Mouse (Mus musculus) layer of hippocampus, adult 2 months (tissue): ENCODE data around the gene Ildr2. TPM values are rescaled to one million over a fixed set of nuclear protein-coding genes. Genes with fewer than 3 reads are reported as not detected.

ENCODE experiments used
- DNase-seq, 2 experiments: peaks; one replicate each; pipeline ENCODE4 v3.0.0; 2022; ENCODE audit warnings: low spot score in 2 of 2
- H3K27ac ChIP-seq: fragments of 200-600 bp; 2 replicates; pipeline ENCODE4 v1.8.1; 2022
- H3K4me3 ChIP-seq: fragments of 200-600 bp; 2 replicates; pipeline ENCODE4 v1.8.1; 2022; ENCODE audit warnings: mild to moderate bottlenecking
- CTCF ChIP-seq: fragments of 200-600 bp; conservative IDR thresholded peaks from 2 replicates; pipeline ENCODE4 v1.8.1; 2022; ENCODE audit warnings: antibody characterized with exemption, mild to moderate bottlenecking, moderate library complexity
- total RNA-seq, 2 experiments: library from RNA; stranded (reverse); gene quantifications; 2 replicates each; pipeline ENCODE4 v1.2.3; 2021

The Ildr2 gene
- total RNA-seq, 2 experiments from 2014 or later, result 71.5 to 73.6 TPM

DNA sequence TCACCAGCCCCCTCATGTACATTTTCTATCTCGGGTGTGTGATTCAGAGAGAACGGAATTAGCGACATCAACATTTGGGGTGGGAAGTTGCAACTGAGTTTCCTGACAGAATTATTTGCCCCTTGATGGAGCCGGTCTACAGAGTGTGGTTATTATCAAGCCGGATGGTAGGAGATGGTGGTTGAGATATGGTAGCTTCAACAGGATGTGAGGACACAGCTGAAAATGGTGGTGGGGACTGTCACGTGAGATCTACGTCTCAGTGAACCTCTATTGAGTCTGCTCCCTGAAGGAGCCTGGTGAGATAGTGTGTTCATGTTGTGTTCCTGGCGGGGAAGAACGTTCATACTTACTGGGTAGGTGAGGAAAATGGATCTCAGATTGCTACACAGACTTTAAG lies 13.0 kb downstream of the Ildr2 start:
- no peak overlapping the region for H3K27ac ChIP-seq
- no peak overlapping the region for H3K4me3 ChIP-seq
- TF ChIP-seq CTCF, result no peak
- DNase-seq, result no peak

- no peak overlapping the region for H3K4me3 ChIP-seq
- no peak for DNase-seq
- H3K27ac ChIP-seq, result no peak overlapping the region
- no peak for TF ChIP-seq CTCF
Measured at GRCm38 (mm10) chr1:166268218-166268617, 14.3 kb downstream of the Ildr2 start.

GRCm38 (mm10) chr1:166278786-166279185 lies 24.8 kb downstream of the Ildr2 start:
- DNase-seq, result no peak
- H3K27ac ChIP-seq, result peak overlapping the region; percentile 87
- H3K4me3 ChIP-seq, result no peak overlapping the region
- no peak for TF ChIP-seq CTCF

DNA sequence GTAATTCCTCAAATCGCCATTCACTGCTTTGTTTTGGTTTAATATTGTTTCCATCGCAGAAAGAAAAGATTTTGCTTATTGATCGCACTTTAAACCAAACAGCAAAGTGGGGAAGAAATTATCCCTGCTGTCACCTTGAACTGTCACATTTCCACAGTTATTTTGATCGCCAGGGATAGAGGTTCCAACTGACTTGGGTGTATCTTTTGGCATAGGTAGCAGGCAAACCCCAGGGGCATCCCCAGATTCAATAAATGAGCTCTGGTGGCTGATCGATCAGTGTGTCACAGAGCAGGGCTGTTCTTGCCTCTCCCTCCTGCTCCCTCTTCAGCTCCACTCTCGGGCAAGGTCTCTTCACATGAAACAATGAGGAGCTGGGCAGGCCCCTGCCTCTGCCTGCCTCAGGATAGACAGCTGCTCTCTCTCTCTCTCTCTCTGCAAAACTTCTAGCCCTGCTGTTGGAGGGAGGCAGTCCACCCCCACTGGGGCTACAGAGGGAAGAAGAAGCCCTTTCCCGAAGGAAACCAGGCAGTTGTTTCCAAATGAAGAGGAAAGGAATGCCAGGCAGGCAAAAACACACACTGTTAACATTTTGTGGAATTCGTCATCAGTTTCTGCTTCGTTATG lies 25.8 kb downstream of the Ildr2 start:
- DNase-seq, result no peak
- TF ChIP-seq CTCF, result no peak
- Histone ChIP-seq H3K27ac (peak overlapping the region; percentile 87), H3K4me3 (no peak overlapping the region)

DNA sequence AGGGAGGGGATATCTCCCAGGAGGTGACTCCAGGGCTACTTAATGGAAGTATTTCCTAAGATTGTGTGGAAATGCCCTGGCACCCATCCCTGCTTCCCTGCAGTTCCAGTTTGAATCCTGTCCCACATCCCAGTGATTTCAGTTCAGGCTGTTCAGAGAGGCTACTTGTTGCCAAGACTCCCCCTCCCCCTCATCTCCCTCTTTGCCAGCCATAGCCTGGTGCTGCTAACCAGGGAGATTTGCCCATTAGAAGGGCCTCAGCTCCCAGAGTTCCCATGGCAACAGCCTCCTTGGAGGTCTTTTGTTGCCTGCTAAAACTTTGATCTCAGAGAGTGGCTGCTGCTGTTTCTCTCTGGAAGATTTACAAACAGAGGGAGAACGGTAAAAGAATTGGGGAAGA lies 26.6 kb downstream of the Ildr2 start:
- no peak for TF ChIP-seq CTCF
- DNase-seq, result peak; percentile 71 to 89
- Histone ChIP-seq H3K27ac (peak overlapping the region; percentile 87), H3K4me3 (no peak overlapping the region)

DNA sequence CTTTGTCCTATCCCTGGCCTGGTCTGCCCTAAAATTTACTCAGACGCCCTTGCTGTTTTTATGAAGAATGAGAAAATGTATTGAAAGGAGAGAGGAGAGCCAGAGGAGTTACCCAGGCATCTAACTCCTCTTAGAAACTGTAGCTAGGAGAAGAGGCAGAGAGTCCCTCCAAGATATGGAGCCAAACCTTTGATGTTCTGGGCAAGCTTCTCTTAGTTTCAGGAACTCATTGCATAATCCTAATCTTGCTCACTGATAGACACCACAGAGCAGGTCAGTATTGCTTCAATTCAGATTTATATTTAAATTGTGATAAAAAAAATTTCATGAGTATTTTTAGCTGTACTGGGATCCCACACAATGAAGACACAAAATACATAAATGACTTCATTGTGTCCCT lies 27.3 kb downstream of the Ildr2 start:
- Histone ChIP-seq H3K4me3 (no peak overlapping the region), H3K27ac (peak overlapping the region; percentile 87)
- DNase-seq, result no peak
- no peak for TF ChIP-seq CTCF

DNA sequence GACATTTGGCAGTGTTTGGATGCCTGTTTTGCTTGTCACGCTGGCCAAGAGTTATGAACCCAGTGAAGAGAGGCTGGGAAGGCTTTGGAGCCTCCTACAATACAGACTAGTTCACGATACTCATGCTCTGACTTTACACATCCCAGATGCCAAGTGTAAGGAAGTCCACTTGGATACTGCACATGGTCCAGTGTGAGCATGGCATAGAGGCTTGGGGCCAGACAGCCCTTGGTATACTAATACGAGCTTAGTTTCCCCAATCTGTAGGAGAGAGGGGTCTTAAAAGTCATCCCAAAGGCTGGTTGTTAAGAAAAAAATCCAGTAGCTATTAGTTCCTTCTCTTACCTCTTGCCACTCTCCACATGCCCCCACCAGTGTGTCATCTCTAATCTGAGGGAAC lies 27.9 kb downstream of the Ildr2 start:
- no peak for DNase-seq
- Histone ChIP-seq H3K4me3 (no peak overlapping the region), H3K27ac (peak overlapping the region; percentile 87)
- TF ChIP-seq CTCF, result no peak

GRCm38 (mm10) chr1:166282597-166283210 lies 28.8 kb downstream of the Ildr2 start:
- peak overlapping the region; percentile 87 for H3K27ac ChIP-seq
- DNase-seq, result peak; percentile 70 to 84
- H3K4me3 ChIP-seq, result peak overlapping the region; percentile 26; the same call in 1 of the 2 replicates
- no peak for TF ChIP-seq CTCF

DNA sequence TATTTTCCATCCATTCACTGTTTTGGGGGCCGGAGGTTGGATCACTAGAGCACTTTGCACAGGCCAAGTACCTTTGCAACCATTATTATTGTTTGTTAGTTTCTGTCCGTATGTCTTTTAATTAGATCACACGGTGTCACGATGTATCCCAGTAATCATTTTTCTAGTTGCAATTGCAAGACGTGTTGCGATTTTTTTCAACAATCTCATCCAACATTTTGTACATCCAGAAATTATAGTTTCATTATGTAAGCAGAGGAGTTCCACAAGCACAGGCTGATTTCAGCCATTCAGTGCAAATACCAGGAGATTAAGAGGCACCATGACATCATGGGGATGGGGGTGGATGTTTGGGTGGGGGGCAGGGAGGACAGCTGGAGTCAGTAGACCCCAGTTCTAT lies 29.5 kb downstream of the Ildr2 start:
- TF ChIP-seq CTCF, result no peak
- H3K27ac ChIP-seq, result peak overlapping the region; percentile 87
- DNase-seq, result no peak
- no peak overlapping the region for H3K4me3 ChIP-seq

GRCm38 (mm10) chr1:166284390-166284789 lies 30.5 kb downstream of the Ildr2 start:
- TF ChIP-seq CTCF, result no peak
- DNase-seq, result no peak
- Histone ChIP-seq H3K4me3 (no peak overlapping the region), H3K27ac (peak overlapping the region; percentile 87)

DNA sequence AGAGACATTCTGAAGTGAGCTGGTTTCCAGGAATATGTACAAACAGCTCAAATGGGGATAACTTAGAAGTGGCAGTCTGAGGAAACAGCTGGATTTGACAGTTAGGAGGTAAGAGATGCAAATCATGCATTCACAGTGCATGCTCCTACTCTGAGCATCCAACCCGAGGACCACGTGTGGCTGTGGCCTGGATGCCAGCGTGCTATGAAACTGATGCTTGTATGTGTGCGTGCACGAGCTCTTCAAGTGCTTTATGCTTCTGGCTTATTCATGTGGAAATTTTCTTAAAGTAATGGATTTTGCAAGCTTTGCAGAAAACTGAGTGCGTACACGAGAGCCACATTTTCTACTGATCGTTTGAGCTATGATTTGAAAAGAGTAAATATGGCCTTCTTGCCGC lies 32.3 kb downstream of the Ildr2 start:
- no peak for DNase-seq
- Histone ChIP-seq H3K27ac (0 out of 2 replicates have a peak overlapping the region, but pooled peaks have one; percentile 18), H3K4me3 (no peak overlapping the region)
- TF ChIP-seq CTCF, result no peak

DNA sequence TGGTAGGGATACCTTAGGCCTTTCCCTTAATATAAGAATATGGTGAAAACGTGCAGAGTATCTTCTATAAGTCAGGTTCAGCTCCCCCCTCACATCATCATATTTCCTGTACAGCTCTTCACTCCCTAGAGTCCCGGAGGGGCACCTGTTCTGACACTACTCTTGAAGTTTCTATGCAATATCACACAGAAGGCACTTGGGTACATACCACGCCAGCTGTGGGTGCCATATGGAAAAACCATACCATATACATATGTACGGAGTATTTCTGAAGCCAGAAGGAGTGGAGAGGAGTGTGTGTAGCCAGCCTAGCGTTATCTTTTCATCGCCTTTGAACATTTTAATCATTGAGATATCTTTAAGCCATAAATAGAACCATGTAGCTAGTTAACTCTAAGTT lies 36.6 kb downstream of the Ildr2 start:
- TF ChIP-seq CTCF, result no peak
- no peak for DNase-seq
- no peak overlapping the region for H3K4me3 ChIP-seq
- H3K27ac ChIP-seq, result no peak overlapping the region

DNA sequence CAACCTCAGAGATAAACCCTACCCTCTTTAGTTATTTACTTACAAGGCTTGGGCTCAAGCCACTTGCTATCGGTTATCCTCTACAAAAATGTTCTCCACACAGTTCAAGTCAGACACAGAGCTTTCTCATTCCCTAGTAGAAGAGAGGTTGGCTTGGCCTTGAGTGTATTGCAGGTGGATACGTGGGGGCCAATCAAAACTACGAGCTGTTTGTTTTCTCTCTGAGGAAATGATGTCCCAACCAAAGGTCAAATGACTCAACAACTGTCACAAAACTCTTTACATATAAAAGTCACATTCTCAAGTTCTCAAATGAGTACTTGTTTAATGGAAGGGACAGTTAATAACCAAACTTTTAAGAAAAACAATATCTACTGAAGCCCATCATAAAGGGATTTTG lies 39.1 kb downstream of the Ildr2 start:
- no peak for TF ChIP-seq CTCF
- DNase-seq, result no peak
- no peak overlapping the region for H3K4me3 ChIP-seq
- no peak overlapping the region for H3K27ac ChIP-seq

GRCm38 (mm10) chr1:166295548-166295947 lies 41.6 kb downstream of the Ildr2 start:
- no peak for TF ChIP-seq CTCF
- Histone ChIP-seq H3K4me3 (no peak overlapping the region), H3K27ac (no peak overlapping the region)
- no peak for DNase-seq
